Mouse (Mus musculus): ENCODE data around the gene Speer4f1. TPM values are rescaled to one million over a fixed set of nuclear protein-coding genes. Genes with fewer than 3 reads are reported as not detected.

Gene Speer4f1
- total and polyA plus RNA-seq, 2 experiments from 2014 or later: not detected

DNA sequence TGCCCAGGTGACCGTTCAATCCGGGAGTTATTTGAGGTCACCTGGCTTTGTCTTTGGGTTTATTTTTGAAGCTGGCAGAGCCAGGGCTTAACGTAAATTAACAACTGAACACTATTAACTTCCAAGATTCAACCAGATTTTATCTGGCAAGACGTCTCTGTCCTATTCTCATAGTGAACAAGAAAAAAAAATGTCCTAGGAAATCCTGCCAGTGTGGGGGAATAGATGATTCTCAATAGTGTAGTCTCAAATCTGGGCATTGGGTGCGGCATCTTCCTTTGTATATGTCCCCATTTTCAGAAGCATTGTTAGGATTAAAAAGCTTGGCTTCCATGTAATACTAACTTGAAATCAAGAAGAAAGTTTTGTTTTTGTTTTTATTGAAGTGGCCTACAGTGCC, 20.8 kb downstream of the Speer4f1 start:
- ATAC-seq (ENCODE audit: insufficient read depth, low read depth): no peak
- Histone ChIP-seq H3K27me3 (ENCODE audit: control insufficient read depth, insufficient read depth, low read length) (no peaks in the 10 kb centered on the region), H3K27ac (ENCODE audit: low read depth) (no peak overlapping the region), H3K4me2 (ENCODE audit: low read depth, low read length) (no peak overlapping the region), H3K4me1 (ENCODE audit: control insufficient read depth, insufficient read depth) (no peaks in the 10 kb centered on the region), H3K36me3 (replicated peaks; ENCODE audit: control insufficient read depth, insufficient read depth, low read length) (no peaks in the 10 kb centered on the region), H3K9ac (replicated peaks; ENCODE audit: low read depth, low read length) (no peak overlapping the region), H3K9me3 (replicated peaks; ENCODE audit: control insufficient read depth, low read length) (no peaks in the 10 kb centered on the region), H3K4me3 (ENCODE audit: low read depth, low read length) (no peak overlapping the region)
- no peak for TF ChIP-seq EP300 (IDR thresholded peaks at IDR 0.05; ENCODE audit: low read depth)
- TF ChIP-seq CTCF (IDR thresholded peaks at IDR 0.05; ENCODE audit: low read depth): no peak
- no peak for DNase-seq (ENCODE audit: low spot score)
- WGBS: 77% methylated on average over 5 of the region's 5 CpGs

DNA sequence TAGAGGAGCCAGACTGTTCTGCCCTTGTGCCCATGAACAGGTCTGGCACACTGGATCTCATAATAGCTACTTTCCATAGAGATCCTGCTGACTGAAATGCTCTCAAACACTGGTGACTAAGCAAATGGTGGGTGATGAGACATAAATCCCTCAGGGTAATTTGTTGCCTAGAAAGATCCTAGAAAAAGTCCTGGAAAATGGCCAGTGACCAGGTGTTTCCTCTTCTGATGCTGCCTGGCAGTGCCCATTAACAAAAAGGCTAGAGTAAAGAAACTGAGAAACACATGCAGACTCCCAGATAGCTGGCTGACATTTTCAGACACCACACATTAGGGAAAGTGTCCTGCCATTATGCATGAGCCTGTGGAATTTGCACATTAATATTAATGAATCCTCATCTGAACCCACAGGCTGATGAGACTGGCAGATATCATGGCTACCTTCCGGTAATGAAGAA, 24.0 kb downstream of the Speer4f1 start:
- Histone ChIP-seq H3K4me3 (ENCODE audit: low read depth, low read length) (no peak overlapping the region), H3K4me2 (ENCODE audit: low read depth, low read length) (no peak overlapping the region), H3K27me3 (ENCODE audit: control insufficient read depth, insufficient read depth, low read length) (no peaks in the 10 kb centered on the region), H3K27ac (ENCODE audit: low read depth) (no peak overlapping the region), H3K9me3 (replicated peaks; ENCODE audit: control insufficient read depth, low read length) (no peaks in the 10 kb centered on the region), H3K4me1 (ENCODE audit: control insufficient read depth, insufficient read depth) (no peaks in the 10 kb centered on the region), H3K9ac (replicated peaks; ENCODE audit: low read depth, low read length) (no peak overlapping the region), H3K36me3 (replicated peaks; ENCODE audit: control insufficient read depth, insufficient read depth, low read length) (no peaks in the 10 kb centered on the region)
- 88% methylated on average over 1 of the region's 1 CpGs for WGBS
- DNase-seq (ENCODE audit: low spot score) (no peak), ATAC-seq (ENCODE audit: insufficient read depth, low read depth) (no peak)
- TF ChIP-seq CTCF (IDR thresholded peaks at IDR 0.05; ENCODE audit: low read depth) (no peak), EP300 (IDR thresholded peaks at IDR 0.05; ENCODE audit: low read depth) (no peak)

DNA sequence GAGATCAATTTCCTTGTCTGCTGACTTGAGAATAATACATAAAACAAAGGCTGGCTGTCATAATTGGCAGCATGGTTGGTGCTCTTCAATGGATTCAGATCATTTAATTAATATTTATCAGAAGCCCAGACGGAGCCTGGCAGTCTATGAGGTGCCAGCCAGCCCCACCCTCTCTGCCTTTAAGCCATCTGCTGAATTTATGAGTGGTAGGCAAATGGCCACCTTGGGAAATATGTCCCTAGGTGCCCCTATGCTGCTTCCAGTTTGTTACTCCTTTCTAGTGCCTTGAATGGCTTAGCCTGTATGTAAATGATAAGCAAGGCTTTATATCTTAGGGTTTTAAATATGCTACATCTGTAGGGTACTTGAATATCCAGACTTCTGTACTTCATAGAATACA, 25.0 kb downstream of the Speer4f1 start:
- no peaks in the 10 kb centered on the region for H3K27me3 ChIP-seq (ENCODE audit: control insufficient read depth, insufficient read depth, low read length)
- no peak for ATAC-seq (ENCODE audit: insufficient read depth, low read depth)
- DNase-seq (ENCODE audit: low spot score): no peak
- H3K27ac ChIP-seq (ENCODE audit: low read depth): no peak overlapping the region
- no peaks in the 10 kb centered on the region for H3K4me1 ChIP-seq (ENCODE audit: control insufficient read depth, insufficient read depth)
- no peak for TF ChIP-seq EP300 (IDR thresholded peaks at IDR 0.05; ENCODE audit: low read depth)
- TF ChIP-seq CTCF (IDR thresholded peaks at IDR 0.05; ENCODE audit: low read depth): no peak
- no peak overlapping the region for H3K4me2 ChIP-seq (ENCODE audit: low read depth, low read length)
- H3K9ac ChIP-seq (replicated peaks; ENCODE audit: low read depth, low read length): no peak overlapping the region
- WGBS: 63% methylated on average over 1 of the region's 1 CpGs
- H3K36me3 ChIP-seq (replicated peaks; ENCODE audit: control insufficient read depth, insufficient read depth, low read length): no peaks in the 10 kb centered on the region
- H3K4me3 ChIP-seq (ENCODE audit: low read depth, low read length): no peak overlapping the region
- no peaks in the 10 kb centered on the region for H3K9me3 ChIP-seq (replicated peaks; ENCODE audit: control insufficient read depth, low read length)

DNA sequence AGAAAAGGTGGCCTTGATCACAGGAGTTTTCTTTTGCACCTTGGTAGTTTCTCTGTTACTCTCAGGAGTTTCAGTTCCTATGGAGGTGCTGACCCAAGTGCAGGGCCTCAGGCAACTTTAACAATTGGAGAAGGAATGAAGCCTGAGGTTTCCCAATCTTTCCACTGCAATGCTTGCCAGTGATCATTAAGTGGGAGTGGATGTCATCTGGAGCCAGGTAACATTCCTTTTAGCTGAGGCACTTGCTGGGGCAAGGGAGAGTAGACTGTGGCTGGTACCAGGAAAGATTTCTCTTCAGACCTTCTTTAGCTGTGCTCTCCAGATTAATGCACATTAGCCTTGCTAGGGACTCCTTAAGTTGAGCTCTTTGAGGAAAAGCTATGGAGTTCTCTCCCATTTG, 29.6 kb downstream of the Speer4f1 start:
- H3K4me3 ChIP-seq (ENCODE audit: low read depth, low read length): no peak overlapping the region
- no peak overlapping the region for H3K4me2 ChIP-seq (ENCODE audit: low read depth, low read length)
- no peaks in the 10 kb centered on the region for H3K4me1 ChIP-seq (ENCODE audit: control insufficient read depth, insufficient read depth)
- H3K9ac ChIP-seq (replicated peaks; ENCODE audit: low read depth, low read length): no peak overlapping the region
- no peaks in the 10 kb centered on the region for H3K27me3 ChIP-seq (ENCODE audit: control insufficient read depth, insufficient read depth, low read length)
- DNase-seq (ENCODE audit: low spot score) (no peak), ATAC-seq (ENCODE audit: insufficient read depth, low read depth) (no peak)
- no peak overlapping the region for H3K27ac ChIP-seq (ENCODE audit: low read depth)
- H3K36me3 ChIP-seq (replicated peaks; ENCODE audit: control insufficient read depth, insufficient read depth, low read length): no peaks in the 10 kb centered on the region
- TF ChIP-seq CTCF (IDR thresholded peaks at IDR 0.05; ENCODE audit: low read depth) (no peak), EP300 (IDR thresholded peaks at IDR 0.05; ENCODE audit: low read depth) (no peak)
- H3K9me3 ChIP-seq (replicated peaks; ENCODE audit: control insufficient read depth, low read length): no peaks in the 10 kb centered on the region

DNA sequence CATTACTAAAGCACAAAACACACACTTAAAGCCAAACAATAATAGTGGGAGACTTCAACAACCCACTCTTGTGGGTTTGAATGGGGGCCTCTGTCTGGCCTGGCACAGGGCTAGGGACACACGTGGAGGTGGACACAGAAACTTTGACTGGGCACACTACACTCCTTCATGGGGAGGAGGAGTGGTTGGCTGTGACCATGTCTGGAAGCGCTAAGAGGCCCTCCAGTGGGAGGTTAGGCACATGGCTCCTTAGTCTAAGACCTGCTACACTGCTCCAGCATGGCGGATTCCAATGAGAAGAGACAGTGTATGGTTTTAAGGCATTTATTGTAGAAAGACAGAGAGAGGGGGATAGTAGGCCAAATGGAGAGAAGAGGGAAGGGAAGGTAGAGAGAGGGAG, 32.1 kb downstream of the Speer4f1 start:
- no peak overlapping the region for H3K4me3 ChIP-seq (ENCODE audit: low read depth, low read length)
- H3K36me3 ChIP-seq (replicated peaks; ENCODE audit: control insufficient read depth, insufficient read depth, low read length): no peaks in the 10 kb centered on the region
- H3K4me1 ChIP-seq (ENCODE audit: control insufficient read depth, insufficient read depth): no peaks in the 10 kb centered on the region
- TF ChIP-seq EP300 (IDR thresholded peaks at IDR 0.05; ENCODE audit: low read depth) (no peak), CTCF (IDR thresholded peaks at IDR 0.05; ENCODE audit: low read depth) (no peak)
- no peak overlapping the region for H3K9ac ChIP-seq (replicated peaks; ENCODE audit: low read depth, low read length)
- ATAC-seq (ENCODE audit: insufficient read depth, low read depth) (no peak), DNase-seq (ENCODE audit: low spot score) (no peak)
- H3K4me2 ChIP-seq (ENCODE audit: low read depth, low read length): no peak overlapping the region
- no peaks in the 10 kb centered on the region for H3K9me3 ChIP-seq (replicated peaks; ENCODE audit: control insufficient read depth, low read length)
- 61% methylated on average over 3 of the region's 3 CpGs for WGBS
- H3K27me3 ChIP-seq (ENCODE audit: control insufficient read depth, insufficient read depth, low read length): no peaks in the 10 kb centered on the region
- no peak overlapping the region for H3K27ac ChIP-seq (ENCODE audit: low read depth)

Other genes with a start within 250 kb of the Speer4f1 start
- gene Speer4f2, start 102.9 kb upstream of the Speer4f1 start, total RNA-seq (2014; rRNA removed; ENCODE audit: low replicate concordance): not detected in 2 replicates
- gene Speer4f2, start 102.9 kb upstream of the Speer4f1 start, polyA plus RNA-seq (2015; fragmentation: Nextera tagmentation; extraction: Ambion mirVana): not detected in 2 replicates
- 12.1 and 31.3 TPM in 2 replicates for gene Sema3c, start 98.2 kb downstream of the Speer4f1 start, total RNA-seq (2014; rRNA removed; ENCODE audit: low replicate concordance)
- gene Sema3c, start 98.2 kb downstream of the Speer4f1 start, polyA plus RNA-seq (2015; fragmentation: Nextera tagmentation; extraction: Ambion mirVana): 4.5 and 4.8 TPM in 2 replicates